29 mouse cellular contexts compared by ENCODE assay signal in genomic region chr13:112537065-112537464, GRCm38 (mm10). TPM values are rescaled to one million over a fixed set of nuclear protein-coding genes. Genes with fewer than 3 reads are reported as not detected.
"Had no signal": no experiment of that assay in that cellular context is flagged by ENCODE, and none has a peak within 500 bp of the region (broad histone marks: within the 10 kb centered on the region; RNA-seq: fewer than 3 reads in every experiment).

No protein-coding gene starts in this region.

- H3K4me3 ChIP-seq: heart, embryonic 10.5 days; heart, embryonic 12.5 days; hindbrain, embryonic 13.5 days; hindbrain, embryonic 15.5 days; kidney, embryonic 15.5 days; limb, embryonic 13.5 days; limb, embryonic 15.5 days had no signal

- H3K4me1 ChIP-seq: hindbrain, embryonic 15.5 days had no signal

- DNase-seq: gastrocnemius, postnatal 14 days; gastrocnemius, postnatal 36 days; heart, adult 18-20 months; heart, postnatal 14 days; heart, postnatal 36 days; kidney, adult 11 months; kidney, adult 2 months; kidney, adult 9 months; kidney, postnatal 14 days; kidney, postnatal 36 days; layer of hippocampus, adult 9-11 months; layer of hippocampus, postnatal 36 days; left cerebral cortex, postnatal 4 days had no signal

- H3K9me3 ChIP-seq: heart, embryonic 10.5 days; heart, embryonic 12.5 days; hindbrain, embryonic 13.5 days; hindbrain, embryonic 15.5 days; kidney, embryonic 15.5 days; limb, embryonic 13.5 days; limb, embryonic 15.5 days had no signal

- H3K36me3 ChIP-seq: heart, embryonic 10.5 days; heart, embryonic 12.5 days; hindbrain, embryonic 13.5 days; hindbrain, embryonic 15.5 days; kidney, embryonic 15.5 days; limb, embryonic 13.5 days; limb, embryonic 15.5 days had no signal

- H3K27me3 ChIP-seq: heart, embryonic 12.5 days; hindbrain, embryonic 13.5 days; hindbrain, embryonic 15.5 days; kidney, embryonic 15.5 days; limb, embryonic 13.5 days; limb, embryonic 15.5 days had no signal

- H3K27ac ChIP-seq: heart, embryonic 10.5 days; hindbrain, embryonic 13.5 days; hindbrain, embryonic 15.5 days; hindbrain, postnatal 0 days; kidney, embryonic 15.5 days; kidney, postnatal 0 days; limb, embryonic 13.5 days; limb, embryonic 15.5 days had no signal

- H3K4me2 ChIP-seq: heart, embryonic 12.5 days; hindbrain, embryonic 13.5 days; hindbrain, embryonic 15.5 days; kidney, embryonic 15.5 days; limb, embryonic 13.5 days; limb, embryonic 15.5 days had no signal

- H3K9ac ChIP-seq: heart, embryonic 12.5 days; hindbrain, embryonic 13.5 days; hindbrain, embryonic 15.5 days; kidney, embryonic 15.5 days; limb, embryonic 13.5 days; limb, embryonic 15.5 days had no signal

- ATAC-seq: hindbrain, postnatal 0 days; intestine, embryonic 16.5 days had no signal

RNA-seq across cellular contexts. Expression of gene Il31ra, which starts 57.1 kb away (rescaled TPM):
- total RNA-seq: gastrocnemius, adult 18-20 months; gastrocnemius, postnatal 36 days; heart, adult 18-20 months; heart, adult 8-10 months; heart, postnatal 36 days; hindbrain, postnatal 0 days; left cerebral cortex, postnatal 4 days; liver, adult 2 months had no signal
- polyA plus RNA-seq: hindbrain, embryonic 11.5 days; hindbrain, postnatal 0 days; large intestine, adult 2 months; limb, embryonic 11.5 days; liver, adult 2 months had no signal
